Mouse (Mus musculus): ENCODE measurements around the gene Tmem160. TPM values are rescaled to one million over a fixed set of nuclear protein-coding genes. Genes with fewer than 3 reads are reported as not detected.

Gene Tmem160
- polyA plus RNA-seq, 1 experiment from 2014 or later = 71.4 TPM

DNA sequence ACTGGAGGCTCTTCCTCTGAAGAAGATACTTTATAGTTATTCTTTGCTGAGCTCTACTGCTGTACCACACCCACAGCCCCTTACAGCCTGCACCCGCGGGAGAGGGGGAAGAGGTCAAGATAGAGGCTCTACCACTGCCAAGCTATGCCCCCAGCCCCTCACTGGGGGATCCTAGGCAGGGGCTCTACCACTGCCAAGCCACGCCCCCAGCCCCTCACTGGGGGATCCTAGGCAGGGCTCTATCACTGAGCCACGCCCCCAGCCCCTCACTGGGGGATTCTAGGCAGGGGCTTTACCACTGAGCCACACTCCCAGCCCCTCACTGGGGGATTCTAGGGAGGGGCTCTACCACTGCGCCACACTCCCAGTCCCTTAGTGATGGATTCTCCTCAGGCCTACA lies 3.7 kb downstream of the Tmem160 start:
- ATAC-seq (ENCODE audit: insufficient number of reproducible peaks, low FRiP score, low TSS enrichment, low read depth) (no peak), DNase-seq (ENCODE audit: low spot score) (no peak)
- Histone ChIP-seq H3K9ac (ENCODE audit: low read length) (no peak overlapping the region), H3K4me1 (ENCODE audit: control insufficient read depth, insufficient read depth, low read length) (peaks cover 3% of the 10 kb centered on the region; the same call in 1 of the 2 replicates), H3K27me3 (ENCODE audit: control insufficient read depth, insufficient read depth, low read length) (no peaks in the 10 kb centered on the region), H3K4me3 (ENCODE audit: low read depth, low read length) (no peak overlapping the region), H3K9me3 (ENCODE audit: control insufficient read depth, low read length) (0 out of 2 replicates have a peak, but pooled peaks cover 3% of the 10 kb centered on the region), H3K27ac (replicated peaks; ENCODE audit: low read depth, low read length) (no peak overlapping the region), H3K36me3 (ENCODE audit: control insufficient read depth, insufficient read depth, low read length) (no peaks in the 10 kb centered on the region), H3K4me2 (ENCODE audit: low read depth, severe bottlenecking) (no peak overlapping the region)
- WGBS = 90% methylated on average over 5 of the region's 5 CpGs

DNA sequence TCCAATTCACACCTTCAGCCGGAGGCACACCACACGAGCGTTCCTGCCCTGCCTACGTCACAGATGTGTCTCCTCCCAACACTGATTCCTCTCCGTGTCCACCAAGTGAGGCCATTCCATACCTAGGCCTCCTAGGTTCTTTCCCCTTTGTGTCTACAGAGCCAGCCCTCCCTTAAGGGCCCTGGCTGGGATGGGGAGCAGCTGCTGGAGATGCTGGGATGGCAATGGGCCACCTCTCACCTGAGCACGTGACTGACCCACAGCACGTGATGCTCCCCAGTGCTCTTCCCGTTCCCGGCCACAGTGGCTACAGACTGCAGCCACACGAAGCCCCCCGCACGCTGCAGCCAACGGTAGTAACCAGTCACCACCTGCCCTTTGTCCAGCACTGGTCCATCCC lies 8.0 kb downstream of the Tmem160 start:
- no peak overlapping the region for H3K27ac ChIP-seq (replicated peaks; ENCODE audit: low read depth, low read length)
- 54% methylated on average over 13 of the region's 13 CpGs for WGBS

GRCm38 (mm10) chr7:16461151-16461550 lies 8.6 kb downstream of the Tmem160 start:
- Histone ChIP-seq H3K4me2 (ENCODE audit: low read depth, severe bottlenecking) (no peak overlapping the region), H3K27me3 (ENCODE audit: control insufficient read depth, insufficient read depth, low read length) (no peaks in the 10 kb centered on the region), H3K36me3 (ENCODE audit: control insufficient read depth, insufficient read depth, low read length) (no peaks in the 10 kb centered on the region), H3K27ac (replicated peaks; ENCODE audit: low read depth, low read length) (no peak overlapping the region), H3K4me1 (ENCODE audit: control insufficient read depth, insufficient read depth, low read length) (no peaks in the 10 kb centered on the region), H3K9me3 (ENCODE audit: control insufficient read depth, low read length) (0 out of 2 replicates have a peak, but pooled peaks cover 3% of the 10 kb centered on the region), H3K4me3 (ENCODE audit: low read depth, low read length) (no peak overlapping the region), H3K9ac (ENCODE audit: low read length) (no peak overlapping the region)
- WGBS = 67% methylated on average over 6 of the region's 6 CpGs
- DNase-seq (ENCODE audit: low spot score) (no peak), ATAC-seq (ENCODE audit: insufficient number of reproducible peaks, low FRiP score, low TSS enrichment, low read depth) (no peak)

More for the DNA sequence above, 8.0 kb downstream of the Tmem160 start:
- Histone ChIP-seq H3K4me3 (ENCODE audit: low read depth, low read length) (no peak overlapping the region), H3K4me1 (ENCODE audit: control insufficient read depth, insufficient read depth, low read length) (no peaks in the 10 kb centered on the region), H3K9ac (ENCODE audit: low read length) (no peak overlapping the region), H3K36me3 (ENCODE audit: control insufficient read depth, insufficient read depth, low read length) (no peaks in the 10 kb centered on the region), H3K4me2 (ENCODE audit: low read depth, severe bottlenecking) (no peak overlapping the region), H3K9me3 (ENCODE audit: control insufficient read depth, low read length) (0 out of 2 replicates have a peak, but pooled peaks cover 3% of the 10 kb centered on the region), H3K27me3 (ENCODE audit: control insufficient read depth, insufficient read depth, low read length) (no peaks in the 10 kb centered on the region)
- DNase-seq (ENCODE audit: low spot score) = no peak
- ATAC-seq (ENCODE audit: insufficient number of reproducible peaks, low FRiP score, low TSS enrichment, low read depth) = no peak

DNA sequence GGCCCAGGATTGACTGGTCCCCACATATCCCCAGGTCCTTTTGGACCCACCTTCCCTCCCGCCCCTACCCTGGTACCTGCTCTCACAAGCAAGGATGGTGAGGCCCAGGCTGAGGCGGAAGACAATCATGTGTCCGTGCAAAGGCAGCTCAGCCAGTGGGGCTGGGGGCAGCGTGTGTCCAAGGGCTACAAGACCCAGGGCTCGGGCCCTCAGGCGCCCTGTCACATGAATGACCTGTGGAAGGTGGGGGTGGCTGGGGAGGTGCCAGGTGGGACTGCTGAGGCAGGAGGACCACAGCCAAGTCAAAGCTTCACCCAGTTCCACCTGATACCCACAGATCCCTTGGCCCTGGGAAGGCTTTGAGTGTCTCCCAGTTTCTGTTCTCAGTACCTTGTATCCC lies 9.1 kb downstream of the Tmem160 start:
- H3K9ac ChIP-seq (ENCODE audit: low read length) = no peak overlapping the region

DNA sequence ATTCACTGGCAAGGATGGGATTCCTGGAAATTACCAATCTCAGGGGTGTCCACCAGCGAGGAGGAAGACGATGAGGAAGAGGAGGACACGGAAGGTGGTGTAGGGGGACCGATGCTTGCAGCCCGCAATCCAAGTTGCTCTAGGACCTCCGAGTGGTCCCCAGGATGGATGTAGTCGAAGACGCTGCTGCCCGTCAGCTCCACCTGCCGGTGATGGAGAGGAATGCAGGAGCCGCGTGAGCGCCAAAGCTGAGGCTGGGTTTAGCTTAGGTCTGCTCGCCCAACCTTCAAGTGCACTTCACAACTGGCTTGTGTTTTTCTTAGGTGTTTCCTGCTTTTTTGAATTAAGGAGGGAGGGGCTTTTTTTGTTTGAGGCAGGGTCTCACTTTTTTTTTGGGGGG lies 10.6 kb downstream of the Tmem160 start:
- Histone ChIP-seq H3K27me3 (ENCODE audit: control insufficient read depth, insufficient read depth, low read length) (no peaks in the 10 kb centered on the region), H3K9me3 (ENCODE audit: control insufficient read depth, low read length) (peaks cover 3% of the 10 kb centered on the region; the same call in 1 of the 2 replicates), H3K4me3 (ENCODE audit: low read depth, low read length) (no peak overlapping the region), H3K36me3 (ENCODE audit: control insufficient read depth, insufficient read depth, low read length) (no peaks in the 10 kb centered on the region), H3K4me1 (ENCODE audit: control insufficient read depth, insufficient read depth, low read length) (no peaks in the 10 kb centered on the region), H3K27ac (replicated peaks; ENCODE audit: low read depth, low read length) (no peak overlapping the region), H3K9ac (ENCODE audit: low read length) (no peak overlapping the region), H3K4me2 (ENCODE audit: low read depth, severe bottlenecking) (no peak overlapping the region)
- peak; percentile 95 for DNase-seq (ENCODE audit: low spot score)
- ATAC-seq (ENCODE audit: insufficient number of reproducible peaks, low FRiP score, low TSS enrichment, low read depth) = peak; percentile 64; the same call in 1 of the 2 replicates
- 3% methylated on average over 14 of the region's 14 CpGs for WGBS

More for the DNA sequence above, 9.1 kb downstream of the Tmem160 start:
- WGBS = 79% methylated on average over 6 of the region's 6 CpGs
- no peak overlapping the region for H3K27ac ChIP-seq (replicated peaks; ENCODE audit: low read depth, low read length)
- no peaks in the 10 kb centered on the region for H3K27me3 ChIP-seq (ENCODE audit: control insufficient read depth, insufficient read depth, low read length)
- H3K4me2 ChIP-seq (ENCODE audit: low read depth, severe bottlenecking) = no peak overlapping the region
- H3K4me1 ChIP-seq (ENCODE audit: control insufficient read depth, insufficient read depth, low read length) = no peaks in the 10 kb centered on the region
- H3K9me3 ChIP-seq (ENCODE audit: control insufficient read depth, low read length) = 0 out of 2 replicates have a peak, but pooled peaks cover 3% of the 10 kb centered on the region
- H3K36me3 ChIP-seq (ENCODE audit: control insufficient read depth, insufficient read depth, low read length) = no peaks in the 10 kb centered on the region
- ATAC-seq (ENCODE audit: insufficient number of reproducible peaks, low FRiP score, low TSS enrichment, low read depth) (no peak), DNase-seq (ENCODE audit: low spot score) (no peak)
- H3K4me3 ChIP-seq (ENCODE audit: low read depth, low read length) = 0 out of 2 replicates have a peak overlapping the region, but pooled peaks have one; percentile 1

- Histone ChIP-seq H3K36me3 (ENCODE audit: control insufficient read depth, insufficient read depth, low read length) (no peaks in the 10 kb centered on the region), H3K27me3 (ENCODE audit: control insufficient read depth, insufficient read depth, low read length) (no peaks in the 10 kb centered on the region), H3K4me1 (ENCODE audit: control insufficient read depth, insufficient read depth, low read length) (no peaks in the 10 kb centered on the region), H3K27ac (replicated peaks; ENCODE audit: low read depth, low read length) (no peak overlapping the region), H3K9me3 (ENCODE audit: control insufficient read depth, low read length) (no peaks in the 10 kb centered on the region; the same call in 1 of the 2 replicates), H3K4me3 (ENCODE audit: low read depth, low read length) (no peak overlapping the region), H3K4me2 (ENCODE audit: low read depth, severe bottlenecking) (no peak overlapping the region), H3K9ac (ENCODE audit: low read length) (no peak overlapping the region)
- ATAC-seq (ENCODE audit: insufficient number of reproducible peaks, low FRiP score, low TSS enrichment, low read depth) (peak; percentile 7; the same call in 1 of the 2 replicates), DNase-seq (ENCODE audit: low spot score) (peak; percentile 88)
- 14% methylated on average over 8 of the region's 8 CpGs for WGBS
Measured at GRCm38 (mm10) chr7:16465160-16465559, 12.6 kb downstream of the Tmem160 start.

DNA sequence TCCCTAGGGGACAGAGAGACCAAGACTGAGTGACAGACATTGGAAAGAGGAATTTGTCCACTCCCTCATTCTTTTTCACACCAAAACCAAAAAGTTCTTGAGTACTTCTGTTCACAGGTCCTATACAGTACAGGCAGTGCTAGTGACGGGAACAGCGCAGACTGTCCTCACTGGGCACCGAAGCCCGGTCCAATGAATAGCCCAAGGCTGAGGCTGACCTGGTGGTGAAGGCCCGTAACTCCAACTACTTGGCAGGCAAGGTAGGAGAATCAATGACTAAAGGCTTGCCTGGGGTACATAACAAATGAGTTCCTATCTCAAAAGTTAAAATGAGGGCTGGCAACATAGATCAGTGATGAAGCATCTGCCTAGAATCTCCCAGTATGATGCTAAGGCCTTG lies 13.0 kb downstream of the Tmem160 start:
- DNase-seq (ENCODE audit: low spot score) = no peak
- H3K36me3 ChIP-seq (ENCODE audit: control insufficient read depth, insufficient read depth, low read length) = no peaks in the 10 kb centered on the region
- no peak for ATAC-seq (ENCODE audit: insufficient number of reproducible peaks, low FRiP score, low TSS enrichment, low read depth)
- WGBS = 92% methylated on average over 5 of the region's 5 CpGs
- H3K4me1 ChIP-seq (ENCODE audit: control insufficient read depth, insufficient read depth, low read length) = no peaks in the 10 kb centered on the region
- H3K9ac ChIP-seq (ENCODE audit: low read length) = no peak overlapping the region
- no peak overlapping the region for H3K4me2 ChIP-seq (ENCODE audit: low read depth, severe bottlenecking)
- no peaks in the 10 kb centered on the region; the same call in 1 of the 2 replicates for H3K9me3 ChIP-seq (ENCODE audit: control insufficient read depth, low read length)
- no peaks in the 10 kb centered on the region for H3K27me3 ChIP-seq (ENCODE audit: control insufficient read depth, insufficient read depth, low read length)
- no peak overlapping the region for H3K27ac ChIP-seq (replicated peaks; ENCODE audit: low read depth, low read length)
- no peak overlapping the region for H3K4me3 ChIP-seq (ENCODE audit: low read depth, low read length)

DNA sequence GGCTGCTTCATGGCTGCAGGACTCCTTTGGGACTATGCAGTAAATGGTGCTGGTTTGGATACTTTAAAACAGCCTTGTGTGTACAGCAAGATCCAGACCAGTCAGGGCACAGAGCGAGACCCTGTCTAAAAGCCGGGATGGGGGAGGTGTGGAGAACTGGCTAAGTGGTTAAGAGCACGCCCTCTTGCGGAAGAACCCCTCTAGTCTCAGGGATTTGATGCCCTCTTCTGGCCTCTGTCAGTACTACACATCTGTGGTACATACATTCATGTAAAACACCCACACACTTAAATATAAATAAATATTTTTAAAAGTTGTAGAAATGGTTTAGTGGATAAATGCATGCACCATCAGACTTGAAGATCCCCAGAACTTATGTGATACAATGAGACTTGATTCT lies 14.0 kb downstream of the Tmem160 start:
- no peaks in the 10 kb centered on the region for H3K36me3 ChIP-seq (ENCODE audit: control insufficient read depth, insufficient read depth, low read length)
- no peak overlapping the region for H3K9ac ChIP-seq (ENCODE audit: low read length)
- WGBS = 72% methylated on average over 4 of the region's 4 CpGs
- H3K4me3 ChIP-seq (ENCODE audit: low read depth, low read length) = no peak overlapping the region
- peaks cover 4% of the 10 kb centered on the region; the same call in 1 of the 2 replicates for H3K27me3 ChIP-seq (ENCODE audit: control insufficient read depth, insufficient read depth, low read length)
- no peak for ATAC-seq (ENCODE audit: insufficient number of reproducible peaks, low FRiP score, low TSS enrichment, low read depth)
- no peak for DNase-seq (ENCODE audit: low spot score)
- H3K4me1 ChIP-seq (ENCODE audit: control insufficient read depth, insufficient read depth, low read length) = no peaks in the 10 kb centered on the region
- no peak overlapping the region for H3K4me2 ChIP-seq (ENCODE audit: low read depth, severe bottlenecking)
- H3K9me3 ChIP-seq (ENCODE audit: control insufficient read depth, low read length) = no peaks in the 10 kb centered on the region; the same call in 1 of the 2 replicates
- no peak overlapping the region for H3K27ac ChIP-seq (replicated peaks; ENCODE audit: low read depth, low read length)

- no peak overlapping the region for H3K4me2 ChIP-seq (ENCODE audit: low read depth, severe bottlenecking)
- H3K27me3 ChIP-seq (ENCODE audit: control insufficient read depth, insufficient read depth, low read length) = peaks cover 18% of the 10 kb centered on the region
- no peaks in the 10 kb centered on the region for H3K4me1 ChIP-seq (ENCODE audit: control insufficient read depth, insufficient read depth, low read length)
- H3K9ac ChIP-seq (ENCODE audit: low read length) = peak overlapping the region; percentile 17; the same call in 1 of the 2 replicates
- no peak for DNase-seq (ENCODE audit: low spot score)
- H3K4me3 ChIP-seq (ENCODE audit: low read depth, low read length) = no peak overlapping the region
- 26% methylated on average over 5 of the region's 5 CpGs for WGBS
- no peaks in the 10 kb centered on the region for H3K36me3 ChIP-seq (ENCODE audit: control insufficient read depth, insufficient read depth, low read length)
- no peak overlapping the region for H3K27ac ChIP-seq (replicated peaks; ENCODE audit: low read depth, low read length)
- H3K9me3 ChIP-seq (ENCODE audit: control insufficient read depth, low read length) = no peaks in the 10 kb centered on the region; the same call in 1 of the 2 replicates
- ATAC-seq (ENCODE audit: insufficient number of reproducible peaks, low FRiP score, low TSS enrichment, low read depth) = no peak
Measured at GRCm38 (mm10) chr7:16468115-16468514, 15.5 kb downstream of the Tmem160 start.
